Mouse (Mus musculus) thymus, adult 2 months (tissue): ENCODE results near the gene Smarcd1.

ENCODE experiments used
- CTCF ChIP-seq: fragments of 200-500 bp; IDR thresholded peaks from 2 replicates; pipeline ENCODE4 v1.5.1; 2012; ENCODE audit warnings: mild to moderate bottlenecking, control low read depth, low read length, moderate library complexity, borderline replicate concordance; ENCODE audit not compliant: control insufficient read depth, poor library complexity, insufficient read depth; ENCODE audit errors: extremely low read depth
- POLR2A ChIP-seq: fragments of 200-500 bp; IDR thresholded peaks from 2 replicates; pipeline ENCODE4 v1.6.1; 2012; ENCODE audit warnings: mild to moderate bottlenecking, low read length, control low read depth, moderate library complexity; ENCODE audit not compliant: control insufficient read depth, poor library complexity, insufficient read depth; ENCODE audit errors: extremely low read depth

GRCm38 (mm10) chr15:99705440-99706048 lies 3.6 kb downstream of the Smarcd1 start, which contains the start of gene Gm17349:
- TF ChIP-seq POLR2A (no peak), CTCF (no peak)
